Mouse (Mus musculus) MEL (cell line): ENCODE results near the gene Supt3.

Source experiments
- BHLHE40 ChIP-seq: IDR thresholded peaks from 2 replicates; pipeline ENCODE4 v1.6.1; 2012; ENCODE audit warnings: low read depth, mild to moderate bottlenecking, inconsistent platforms, low read length, improper control_type of control experiment, borderline replicate concordance
- CHD2 ChIP-seq: IDR thresholded peaks from 2 replicates; pipeline ENCODE4 v1.6.1; 2011; ENCODE audit warnings: low read length, improper control_type of control experiment
- CTCF ChIP-seq, 3 experiments: IDR thresholded peaks in 2 of 3; conservative IDR thresholded peaks in 1 of 3; 2 replicates each; pipeline ENCODE4 v1.5.1; 2011 to 2012; ENCODE audit warnings: low read length in 3 of 3, low read depth in 2 of 3, mild to moderate bottlenecking in 2 of 3, improper control_type of control experiment in 1 of 3, inconsistent platforms in 1 of 3, mixed read lengths in 1 of 3, moderate library complexity in 1 of 3; ENCODE audit not compliant: control insufficient read depth in 1 of 3, insufficient read depth in 1 of 3, poor library complexity in 1 of 3, severe bottlenecking in 1 of 3
- EP300 ChIP-seq, 2 experiments: IDR thresholded peaks; 2 replicates each; pipeline ENCODE4 v1.6.1; 2011; ENCODE audit warnings: improper control_type of control experiment in 2 of 2, low read length in 2 of 2, low read depth in 1 of 2, mild to moderate bottlenecking in 1 of 2
- GABPA ChIP-seq: IDR thresholded peaks from 2 replicates; pipeline ENCODE4 v1.6.1; 2012; ENCODE audit warnings: low read depth, mild to moderate bottlenecking, inconsistent platforms, low read length, improper control_type of control experiment, moderate library complexity
- MAX ChIP-seq: IDR thresholded peaks from 2 replicates; pipeline ENCODE4 v1.6.1; 2011; ENCODE audit warnings: low read length, improper control_type of control experiment
- MXI1 ChIP-seq: IDR thresholded peaks from 2 replicates; pipeline ENCODE4 v1.6.1; 2011; ENCODE audit warnings: mild to moderate bottlenecking, low read depth, low read length, improper control_type of control experiment
- NELFE ChIP-seq: IDR thresholded peaks from 2 replicates; pipeline ENCODE4 v1.6.1; 2011; ENCODE audit warnings: low read depth, low read length, improper control_type of control experiment
- POLR2AphosphoS2 ChIP-seq: IDR thresholded peaks from 2 replicates; pipeline ENCODE4 v1.6.1; 2011; ENCODE audit warnings: low read length, improper control_type of control experiment
- RCOR1 ChIP-seq: IDR thresholded peaks from 2 replicates; pipeline ENCODE4 v1.6.1; 2012; ENCODE audit warnings: low read depth, mild to moderate bottlenecking, inconsistent platforms, low read length, improper control_type of control experiment
- SIN3A ChIP-seq: IDR thresholded peaks from 2 replicates; pipeline ENCODE4 v1.6.1; 2012; ENCODE audit warnings: low read length, improper control_type of control experiment, inconsistent platforms
- USF1 ChIP-seq: IDR thresholded peaks from 2 replicates; pipeline ENCODE4 v1.6.1; 2014; ENCODE audit warnings: low read depth, mild to moderate bottlenecking, inconsistent platforms, low read length, improper control_type of control experiment, moderate library complexity
- ZKSCAN1 ChIP-seq: IDR thresholded peaks from 2 replicates; pipeline ENCODE4 v1.6.1; 2012; ENCODE audit warnings: low read depth, mild to moderate bottlenecking, inconsistent platforms, low read length, improper control_type of control experiment, moderate library complexity
- ZMIZ1 ChIP-seq: IDR thresholded peaks from 2 replicates; pipeline ENCODE4 v1.6.1; 2012; ENCODE audit warnings: low read depth, mild to moderate bottlenecking, inconsistent platforms, low read length, improper control_type of control experiment, moderate library complexity

DNA sequence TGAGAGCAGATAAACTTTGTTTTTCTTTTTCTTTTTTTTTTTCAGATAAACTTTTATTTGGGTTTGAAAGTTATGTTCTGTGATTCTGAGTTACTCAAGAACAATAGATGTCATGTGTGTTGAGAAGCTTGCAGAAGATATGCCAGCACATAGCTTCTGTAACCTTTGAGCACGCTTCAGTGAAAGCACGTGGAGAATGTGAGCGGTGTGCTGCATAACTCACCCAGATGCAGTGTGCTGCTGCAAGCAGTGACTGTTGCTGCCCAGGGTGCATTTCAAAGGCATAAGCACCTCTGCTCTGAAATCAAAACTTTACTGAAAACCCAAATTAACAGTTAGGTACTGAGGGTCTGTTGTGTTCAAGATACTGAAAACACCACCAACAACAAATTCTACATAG is 251.5 kb downstream of the Supt3 start:
- TF ChIP-seq ZMIZ1 (no peak), NELFE (no peak), GABPA (no peak), CTCF (IDR thresholded peaks at IDR 0.05 in 2 of 3, conservative IDR thresholded peaks at IDR 0.05 in 1 of 3; ENCODE audit: control insufficient read depth in 1 of 3, insufficient read depth in 1 of 3, low read depth in 2 of 3, low read length in 3 of 3, poor library complexity in 1 of 3, severe bottlenecking in 1 of 3) (no peak), RCOR1 (no peak), CHD2 (no peak), BHLHE40 (no peak), USF1 (no peak), EP300 (IDR thresholded peaks at IDR 0.05; ENCODE audit: low read depth in 1 of 2, low read length in 2 of 2) (no peak), MXI1 (no peak), SIN3A (no peak), POLR2AphosphoS2 (no peak), ZKSCAN1 (no peak), MAX (no peak)
